Mouse (Mus musculus): ENCODE results near the gene Bicd2.

DNA sequence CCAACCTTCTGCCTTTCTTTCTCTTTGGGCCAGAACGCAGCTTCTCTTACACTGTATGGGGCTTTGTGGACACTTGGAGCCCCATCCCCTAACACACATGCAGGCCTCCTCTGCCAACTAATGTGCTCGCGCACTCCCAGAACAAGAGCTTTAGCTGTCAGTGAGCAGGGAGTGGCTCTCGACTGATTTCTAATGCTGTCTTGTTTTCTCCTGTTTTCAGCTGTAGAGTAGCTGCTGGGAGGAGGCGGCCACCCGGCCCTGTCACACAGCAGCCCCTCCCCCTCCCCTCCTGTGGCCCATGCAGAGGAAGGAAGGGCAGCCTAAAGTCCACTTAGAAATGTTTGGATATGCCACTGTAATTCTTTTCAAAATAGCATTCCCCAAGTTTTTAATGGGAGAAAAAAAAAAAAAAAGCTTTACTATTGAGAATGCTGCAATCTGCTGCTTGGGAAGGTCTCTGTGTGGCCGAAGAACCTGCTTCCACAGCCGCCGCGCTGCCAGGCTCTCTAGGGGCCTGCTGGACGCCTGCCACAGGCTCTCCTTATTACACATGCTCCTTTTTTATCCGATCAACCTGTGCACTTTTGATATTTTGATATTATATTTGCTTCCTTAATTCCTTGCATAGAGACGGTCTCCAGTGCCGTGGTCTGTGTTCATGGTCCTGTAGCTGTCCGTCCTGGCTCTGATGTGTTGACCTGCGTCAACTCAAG, 43.5 kb downstream of the Bicd2 start:
- no peak for TF ChIP-seq POLR2A (IDR thresholded peaks at IDR 0.05; ENCODE audit: borderline replicate concordance, low read depth, low read length)
- no peak for TF ChIP-seq CTCF (IDR thresholded peaks at IDR 0.05; ENCODE audit: low read depth, low read length)

Data from bone marrow macrophage, adult 2 months (primary cell).